Mouse (Mus musculus): ENCODE measurements at regions not wholly inside any gene's neighbourhood (a gene's known extent, or its start where the extent isn't known, plus 50 kb on each side); places are given as distances from the start of the nearest gene placed in this dataset.
A peak's percentile ranks its signal among the peaks of the same experiment; 100 is the strongest.
"Not testable (repeated sequence)": the region's sequence is repeated elsewhere in the genome, so short reads cannot be mapped to it uniquely, and the experiment has no call there.

DNA sequence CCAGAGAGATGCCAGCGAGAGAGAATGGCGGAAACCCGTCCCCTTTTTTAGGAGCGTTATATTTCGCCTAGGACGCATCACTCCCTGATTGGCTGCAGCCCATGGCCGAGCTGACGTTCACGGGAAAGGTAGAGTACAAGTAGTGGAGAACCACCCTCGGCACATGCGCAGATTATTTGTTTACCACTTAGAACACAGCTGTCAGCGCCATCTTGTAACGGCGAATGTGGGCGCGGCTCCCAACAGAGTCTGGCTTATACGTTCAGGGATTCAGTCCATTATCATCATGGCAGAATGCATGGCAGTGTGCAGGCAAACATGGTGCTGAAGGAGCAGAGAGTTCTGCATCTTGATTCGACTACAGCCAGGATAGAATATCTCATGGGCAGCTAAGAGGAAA is 339.8 kb upstream of the Glra2 start:
- peak in 1 of 2 experiments; percentile 5 for DNase-seq

DNA sequence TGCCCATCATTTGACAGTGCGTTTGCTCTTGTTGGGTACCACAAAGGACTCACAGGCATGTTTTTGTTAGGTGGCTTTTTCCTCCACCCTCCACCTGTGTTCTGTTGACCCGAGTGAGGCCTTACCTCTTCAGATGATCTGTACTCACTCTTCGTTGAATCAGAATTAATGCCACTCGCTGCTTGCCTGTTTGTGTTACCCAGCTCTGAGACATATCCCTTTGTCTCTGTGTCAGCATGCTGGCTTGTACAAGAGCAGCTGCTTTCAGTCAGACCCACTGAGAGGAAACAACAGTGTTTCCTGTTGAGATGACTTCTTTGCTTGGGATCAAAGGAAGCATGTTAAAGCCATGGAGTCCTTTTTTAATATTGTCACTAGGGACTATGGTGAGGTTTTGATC is 304.0 kb upstream of the Glra2 start:
- no peak for DNase-seq

DNA sequence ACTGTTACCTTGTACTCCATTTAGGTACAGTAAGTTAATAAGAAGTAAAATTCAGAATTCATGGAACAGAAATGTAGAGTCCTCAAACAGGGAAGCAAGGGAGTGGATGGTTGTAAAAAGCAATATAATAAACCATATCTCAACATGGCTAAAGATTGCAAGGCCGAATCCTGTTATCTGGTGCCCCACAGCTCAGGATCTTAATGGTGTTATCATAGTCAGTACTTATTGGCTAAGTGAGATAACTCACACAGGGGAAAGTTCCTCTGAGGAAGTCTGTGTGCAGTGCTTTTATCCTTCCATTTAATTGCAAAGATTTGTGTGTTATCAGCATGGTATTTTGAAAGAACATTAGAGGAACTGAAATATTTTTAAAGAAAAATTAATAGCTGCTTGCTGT is 288.9 kb upstream of the Glra2 start:
- no peak for DNase-seq

DNA sequence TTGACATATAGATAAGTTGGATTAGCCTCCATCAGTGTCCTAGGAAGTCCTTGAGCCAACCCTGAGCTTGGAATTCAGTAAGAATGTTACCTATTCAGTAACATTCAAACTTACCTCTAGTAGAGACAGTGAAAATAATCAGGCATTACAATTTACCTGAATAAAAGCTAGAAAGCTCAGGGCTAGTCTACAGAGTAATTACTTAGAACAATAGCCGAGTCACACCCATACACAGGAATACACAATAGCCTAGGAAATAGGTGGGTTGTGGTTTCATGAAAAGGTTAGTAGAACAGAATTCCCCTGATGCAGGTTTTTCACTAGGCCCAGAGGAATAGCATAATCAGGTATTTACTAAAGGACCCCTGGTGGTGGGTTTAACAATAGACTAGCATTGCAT is 273.6 kb upstream of the Glra2 start:
- DNase-seq = not testable (repeated sequence)

All from cerebellum, postnatal 36 days (tissue).